Mouse (Mus musculus) CH12.LX (cell line): ENCODE data around the gene Ube2e3. TPM values are rescaled to one million over a fixed set of nuclear protein-coding genes. Genes with fewer than 3 reads are reported as not detected.

ENCODE experiments used
- DNase-seq: peaks from one replicate; pipeline ENCODE4 v3.0.0-alpha.2; 2013; ENCODE audit errors: extremely low read depth
- H3K27ac ChIP-seq: 2 replicates; pipeline ENCODE4 v1.5.1; 2012; ENCODE audit warnings: low read depth, mild to moderate bottlenecking, control low read depth, moderate library complexity; ENCODE audit not compliant: insufficient read depth
- H3K27me3 ChIP-seq: replicated peaks from 2 replicates; pipeline ENCODE3; 2012; ENCODE audit warnings: inconsistent platforms
- H3K36me3 ChIP-seq, 2 experiments: replicated peaks in 1 of 2; 2 replicates each; pipeline versions ENCODE3 to v1.6.1; 2012; ENCODE audit warnings: inconsistent platforms in 1 of 2, low read length in 1 of 2, mild to moderate bottlenecking in 1 of 2, mixed read lengths in 1 of 2, moderate library complexity in 1 of 2; ENCODE audit not compliant: control insufficient read depth in 1 of 2, insufficient read depth in 1 of 2
- H3K4me1 ChIP-seq, 2 experiments: 2 replicates each; pipeline ENCODE4 v1.6.1; 2012; ENCODE audit warnings: inconsistent platforms in 1 of 2, moderate library complexity in 1 of 2; ENCODE audit not compliant: insufficient read depth in 2 of 2, control insufficient read depth in 1 of 2
- H3K4me2 ChIP-seq: 2 replicates; pipeline ENCODE4 v1.6.1; 2012; ENCODE audit warnings: low read depth, mild to moderate bottlenecking, control low read depth; ENCODE audit not compliant: poor library complexity, insufficient read depth, severe bottlenecking
- H3K4me3 ChIP-seq, 3 experiments: fragments of 150-350 bp in 1 of 3; sonication (generic) in 1 of 3; replicated peaks in 1 of 3; 2 replicates each; pipeline versions ENCODE3 to v1.5.1; 2011 to 2012; ENCODE audit warnings: low read depth in 2 of 3, low read length in 2 of 3, mild to moderate bottlenecking in 2 of 3, moderate library complexity in 2 of 3, control low read depth in 1 of 3, improper control_type of control experiment in 1 of 3, inconsistent platforms in 1 of 3, mixed read lengths in 1 of 3; ENCODE audit not compliant: poor library complexity in 1 of 3
- H3K79me2 ChIP-seq: replicated peaks from 2 replicates; pipeline ENCODE4 v1.6.1; 2012; ENCODE audit warnings: mild to moderate bottlenecking, moderate library complexity; ENCODE audit not compliant: control insufficient read depth, poor library complexity, insufficient read depth, severe bottlenecking; ENCODE audit errors: extremely low read depth
- H3K9ac ChIP-seq: 2 replicates; pipeline ENCODE4 v1.6.1; 2012; ENCODE audit warnings: low read depth, mild to moderate bottlenecking, control low read depth, moderate library complexity; ENCODE audit not compliant: insufficient read depth
- H3K9me3 ChIP-seq: replicated peaks from 2 replicates; pipeline ENCODE3; 2012; ENCODE audit warnings: low read length, inconsistent platforms, mixed read lengths
- BHLHE40 ChIP-seq: IDR thresholded peaks from 2 replicates; pipeline ENCODE4 v1.6.1; 2011; ENCODE audit warnings: mild to moderate bottlenecking, low read depth, low read length, improper control_type of control experiment
- CHD2 ChIP-seq: IDR thresholded peaks from 2 replicates; pipeline ENCODE4 v1.6.1; 2011; ENCODE audit warnings: low read length, improper control_type of control experiment
- CTCF ChIP-seq, 2 experiments: IDR thresholded peaks in 1 of 2; conservative IDR thresholded peaks in 1 of 2; 2 replicates each; pipeline ENCODE4 v1.5.1; 2011 to 2012; ENCODE audit warnings: low read depth in 2 of 2, low read length in 2 of 2, improper control_type of control experiment in 1 of 2, inconsistent platforms in 1 of 2, mild to moderate bottlenecking in 1 of 2, moderate library complexity in 1 of 2
- E2F4 ChIP-seq: IDR thresholded peaks from 2 replicates; pipeline ENCODE4 v1.6.1; 2011; ENCODE audit warnings: low read depth, low read length, improper control_type of control experiment; ENCODE audit not compliant: insufficient replicate concordance
- GABPA ChIP-seq: IDR thresholded peaks from 2 replicates; pipeline ENCODE4 v1.6.1; 2012; ENCODE audit warnings: low read depth, low read length, improper control_type of control experiment, inconsistent platforms; ENCODE audit not compliant: insufficient replicate concordance
- HCFC1 ChIP-seq: IDR thresholded peaks from 2 replicates; pipeline ENCODE4 v1.6.1; 2012; ENCODE audit warnings: low read depth, mild to moderate bottlenecking, inconsistent platforms, low read length, improper control_type of control experiment
- IRF4 ChIP-seq: IDR thresholded peaks from 2 replicates; pipeline ENCODE4 v1.6.1; 2014; ENCODE audit warnings: low read depth, mild to moderate bottlenecking, inconsistent platforms, low read length, improper control_type of control experiment
- MAFK ChIP-seq: IDR thresholded peaks from 2 replicates; pipeline ENCODE4 v1.6.1; 2011; ENCODE audit warnings: low read length, improper control_type of control experiment; ENCODE audit not compliant: insufficient replicate concordance
- MAZ ChIP-seq: IDR thresholded peaks from 2 replicates; pipeline ENCODE4 v1.6.1; 2012; ENCODE audit warnings: low read depth, mild to moderate bottlenecking, inconsistent platforms, low read length, improper control_type of control experiment, moderate library complexity
- MXI1 ChIP-seq: IDR thresholded peaks from 2 replicates; pipeline ENCODE4 v1.6.1; 2011; ENCODE audit warnings: mild to moderate bottlenecking, low read depth, low read length, improper control_type of control experiment
- MYC ChIP-seq: IDR thresholded peaks from 2 replicates; pipeline ENCODE4 v1.6.1; 2011; ENCODE audit warnings: low read depth, mild to moderate bottlenecking, improper control_type of control experiment, low read length
- POLR2A ChIP-seq: IDR thresholded peaks from 2 replicates; pipeline ENCODE4 v1.6.1; 2011; ENCODE audit warnings: low read depth, mild to moderate bottlenecking, improper control_type of control experiment, low read length
- POLR2AphosphoS2 ChIP-seq: IDR thresholded peaks from 2 replicates; pipeline ENCODE4 v1.6.1; 2011; ENCODE audit warnings: low read depth, low read length, improper control_type of control experiment
- RAD21 ChIP-seq: IDR thresholded peaks from 2 replicates; pipeline ENCODE4 v1.6.1; 2011; ENCODE audit warnings: low read depth, mild to moderate bottlenecking, low read length, improper control_type of control experiment, moderate library complexity
- SMC3 ChIP-seq: IDR thresholded peaks from 2 replicates; pipeline ENCODE4 v1.6.1; 2011; ENCODE audit warnings: low read depth, low read length, improper control_type of control experiment
- TBP ChIP-seq: conservative IDR thresholded peaks from 2 replicates; pipeline ENCODE4 v1.6.1; 2011; ENCODE audit warnings: low read depth, low read length, improper control_type of control experiment
- TCF12 ChIP-seq: IDR thresholded peaks from 2 replicates; pipeline ENCODE4 v1.6.1; 2014; ENCODE audit warnings: low read depth, mild to moderate bottlenecking, inconsistent platforms, low read length, improper control_type of control experiment
- ZKSCAN1 ChIP-seq: IDR thresholded peaks from 2 replicates; pipeline ENCODE4 v1.6.1; 2012; ENCODE audit warnings: low read depth, inconsistent platforms, low read length, improper control_type of control experiment, borderline replicate concordance
- ZNF384 ChIP-seq: IDR thresholded peaks from 2 replicates; pipeline ENCODE4 v1.6.1; 2012; ENCODE audit warnings: low read depth, low read length, improper control_type of control experiment, inconsistent platforms
- dilution Hi-C: fragments of 300-500 bp; cut with MboI; formaldehyde crosslinking; loops from 2 replicates; pipeline ENCODE4 v1.14.3; 2020; ENCODE audit warnings: low sequenced_read_pairs; ENCODE audit not compliant: extremely low pct_unique_long_range_greater_than_20kb, extremely low pct_ligation_motif_present
- in situ Hi-C: fragments of 300-500 bp; cut with MboI; formaldehyde crosslinking; loops from 3 replicates; pipeline ENCODE4 v1.14.3; 2019; ENCODE audit warnings: low sequenced_read_pairs, low pct_ligation_motif_present, low pct_unique_long_range_greater_than_20kb, mixed read lengths
- polyA plus RNA-seq: library from polyadenylated mRNA; unstranded; fragments of >175 nt; gene quantifications from 2 replicates; pipeline ENCODE4 v1.2.1, GENCODE M21; 2012; ENCODE audit warnings: low read depth; ENCODE audit not compliant: insufficient read length
- total RNA-seq, 2 experiments: library from RNA; depleted of rRNA; stranded (reverse); fragments of 300-350 nt in 1 of 2; fragments of >200 nt in 1 of 2; gene quantifications; 2 replicates each; pipeline ENCODE4 v1.2.3; 2012 to 2014

Gene Ube2e3
- total and polyA plus RNA-seq, 3 experiments = 22.1 to 66.4 (median 44.7) TPM

GRCm38 (mm10) chr2:78905916-78906315 lies 38.0 kb downstream of the Ube2e3 start:
- H3K4me2 ChIP-seq = no peak overlapping the region
- in situ Hi-C loops = no loop called here
- no peaks in the 10 kb centered on the region for H3K27me3 ChIP-seq
- TF ChIP-seq POLR2AphosphoS2 (no peak), IRF4 (no peak), SMC3 (no peak), POLR2A (no peak), ZKSCAN1 (no peak), TCF12 (no peak), ZNF384 (no peak), BHLHE40 (no peak), TBP (no peak), MAFK (no peak), MYC (no peak), MXI1 (no peak), MAZ (no peak), CTCF (conservative IDR thresholded peaks at IDR 0.05 in 1 of 2, IDR thresholded peaks at IDR 0.05 in 1 of 2; ENCODE audit: low read depth in 2 of 2, low read length in 2 of 2) (no peak)
- TF ChIP-seq, all 38 proteins: peak for 0
- no peak overlapping the region for H3K4me3 ChIP-seq
- no peak overlapping the region for H3K27ac ChIP-seq
- no peak overlapping the region for H3K9ac ChIP-seq
- H3K9me3 ChIP-seq = no peaks in the 10 kb centered on the region
- H3K36me3 ChIP-seq = peaks cover 0 to 2% of the 10 kb centered on the region in 2 experiments
- H3K79me2 ChIP-seq = 0 out of 2 replicates have a peak, but pooled peaks cover 3% of the 10 kb centered on the region
- DNase-seq = no peak
- peaks cover 0 to 2% of the 10 kb centered on the region in 2 experiments; a peak in 2 of 4 replicates for H3K4me1 ChIP-seq
- dilution Hi-C loops = no loop called here

GRCm38 (mm10) chr2:78911516-78911915 lies 43.6 kb downstream of the Ube2e3 start:
- no peak overlapping the region for H3K27ac ChIP-seq
- TF ChIP-seq HCFC1 (no peak), GABPA (no peak), ZKSCAN1 (no peak), MAZ (no peak), CHD2 (no peak), E2F4 (no peak), IRF4 (no peak), RAD21 (no peak)
- DNase-seq = no peak
- in situ Hi-C loops (loop anchor here (10.0 kb wide), 1 partner anchor 867 kb away; no protein-coding TSS in a partner anchor), dilution Hi-C loops (no loop called here)
- no peak overlapping the region for H3K4me3 ChIP-seq
- 0 out of 2 replicates have a peak, but pooled peaks cover 2% of the 10 kb centered on the region for H3K79me2 ChIP-seq
- H3K4me2 ChIP-seq = no peak overlapping the region
- no peaks in the 10 kb centered on the region for H3K27me3 ChIP-seq
- no peak overlapping the region for H3K9ac ChIP-seq
- peaks cover 0 to 7% of the 10 kb centered on the region in 2 experiments; a peak in 2 of 4 replicates for H3K4me1 ChIP-seq
- H3K36me3 ChIP-seq = peaks cover 0 to 11% of the 10 kb centered on the region in 2 experiments
- no peaks in the 10 kb centered on the region for H3K9me3 ChIP-seq
